Mouse (Mus musculus): ENCODE measurements around the gene Ccng2.

DNA sequence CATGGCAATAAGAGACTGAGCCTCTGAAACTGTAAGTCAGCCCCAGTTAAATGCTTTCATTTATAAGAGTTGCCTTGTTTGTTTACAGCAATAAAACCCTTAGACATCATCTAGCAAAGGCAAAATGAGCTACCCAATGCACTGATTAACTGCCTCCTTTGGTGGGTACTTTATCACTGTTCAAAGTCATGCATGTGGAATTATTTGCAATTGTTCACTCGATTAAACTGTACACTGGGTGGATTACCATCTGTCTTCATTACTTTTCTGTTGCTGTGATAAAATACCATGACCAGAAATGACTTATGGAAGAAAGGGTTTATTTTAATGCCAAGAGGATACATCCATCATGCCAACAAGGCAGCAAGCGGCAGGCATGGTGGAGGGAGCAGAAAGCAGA, 21.8 kb upstream of the Ccng2 start:
- TF ChIP-seq CTCF (IDR thresholded peaks at IDR 0.05; ENCODE audit: control insufficient read depth, insufficient read depth, insufficient replicate concordance, low read depth, low read length), result no peak
- TF ChIP-seq POLR2A (IDR thresholded peaks at IDR 0.05; ENCODE audit: control insufficient read depth, low read depth, low read length), result no peak
